Mouse (Mus musculus): ENCODE measurements around the gene Sun3. TPM values are rescaled to one million over a fixed set of nuclear protein-coding genes. Genes with fewer than 3 reads are reported as not detected.

Gene Sun3
- total and polyA plus RNA-seq, 3 experiments = not detected

DNA sequence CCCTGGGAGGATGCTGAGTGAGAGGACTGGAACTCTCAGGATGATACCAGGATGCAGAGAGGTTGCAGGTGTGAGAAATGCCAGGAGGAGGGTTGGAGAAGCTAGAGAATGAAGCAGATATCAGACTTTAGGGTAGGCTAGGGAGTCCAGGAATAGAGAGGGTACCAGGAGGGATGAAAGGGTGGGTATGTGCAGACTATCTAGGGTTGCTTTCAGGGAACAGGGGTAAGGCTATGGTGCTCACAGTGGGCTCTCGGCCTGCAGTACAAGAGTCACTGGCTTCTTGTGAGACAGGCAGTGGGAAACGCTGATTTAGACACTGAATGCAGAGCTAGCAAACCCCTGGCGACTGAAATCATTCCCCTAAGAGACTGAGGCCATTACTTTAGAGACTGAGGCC, 75.6 kb downstream of the Sun3 start, which contains the start of gene Pkd1l1:
Gene Pkd1l1 (minus strand): TSS at position 101 of the 400 bp plus-strand sequence.
- Histone ChIP-seq H3K27ac (ENCODE audit: control insufficient read depth, low read depth, low read length) (no peak within 1 kb of the TSS), H3K4me1 (ENCODE audit: control insufficient read depth in 1 of 2, insufficient read depth in 2 of 2, low read length in 2 of 2) (peaks cover 7 to 12% of the 10 kb centered on the region in 2 experiments), H3K27me3 (ENCODE audit: control insufficient read depth in 1 of 2, insufficient read depth in 2 of 2, low read length in 2 of 2) (no peaks in the 10 kb centered on the region), H3K36me3 (ENCODE audit: control insufficient read depth in 1 of 2, insufficient read depth in 2 of 2, low read length in 2 of 2) (peaks cover 0 to 10% of the 10 kb centered on the region in 2 experiments; a peak in 2 of 4 replicates), H3K9me3 (replicated peaks; ENCODE audit: insufficient read depth, low read length) (no peaks in the 10 kb centered on the region), H3K4me3 (ENCODE audit: control insufficient read depth in 1 of 2, insufficient read depth in 1 of 2, low read depth in 2 of 2, low read length in 2 of 2) (no peak within 1 kb of the TSS), H3K9ac (ENCODE audit: control insufficient read depth, low read depth, low read length, poor library complexity, severe bottlenecking) (no peak within 1 kb of the TSS), H3K79me2 (ENCODE audit: control insufficient read depth, insufficient read depth, low read length, poor library complexity) (no peaks in the 10 kb centered on the region)
- no peak for TF ChIP-seq BHLHE40 (IDR thresholded peaks at IDR 0.05; ENCODE audit: borderline replicate concordance, low read depth, low read length)
- TF ChIP-seq JUND (IDR thresholded peaks at IDR 0.05; ENCODE audit: low read depth, low read length) = no peak
- TF ChIP-seq RCOR1 (IDR thresholded peaks at IDR 0.05; ENCODE audit: low read depth, low read length) = no peak
- TF ChIP-seq GATA1 (IDR thresholded peaks at IDR 0.05; ENCODE audit: low read depth, low read length) = no peak
- no peak for TF ChIP-seq E2F4 (IDR thresholded peaks at IDR 0.05; ENCODE audit: borderline replicate concordance, low read depth, low read length)
- no peak for TF ChIP-seq MYC (IDR thresholded peaks at IDR 0.05; ENCODE audit: low read depth, low read length)
- no peak for TF ChIP-seq CHD1 (IDR thresholded peaks at IDR 0.05; ENCODE audit: low read depth, low read length)
- TF ChIP-seq CHD2 (IDR thresholded peaks at IDR 0.05; ENCODE audit: low read length) = no peak
- TF ChIP-seq ELF1 (IDR thresholded peaks at IDR 0.05; ENCODE audit: low read depth, low read length) = no peak
- TF ChIP-seq NRF1 (IDR thresholded peaks at IDR 0.05; ENCODE audit: insufficient read depth, low read depth, low read length, poor library complexity, severe bottlenecking) = no peak
- no peak for TF ChIP-seq MEF2A (IDR thresholded peaks at IDR 0.05; ENCODE audit: extremely low read depth, insufficient replicate concordance, low read depth, low read length, poor library complexity, severe bottlenecking)
- TF ChIP-seq ZC3H11A (IDR thresholded peaks at IDR 0.05; ENCODE audit: low read depth, low read length) = no peak
- no peak for TF ChIP-seq POLR2A (IDR thresholded peaks at IDR 0.05; ENCODE audit: control insufficient read depth in 1 of 2, insufficient read depth in 1 of 2, low read depth in 1 of 2, low read length in 2 of 2, poor library complexity in 1 of 2)
- no peak for TF ChIP-seq POLR2AphosphoS5 (IDR thresholded peaks at IDR 0.05; ENCODE audit: borderline replicate concordance, low read depth, low read length)
- no peak for TF ChIP-seq MAFK (IDR thresholded peaks at IDR 0.05; ENCODE audit: borderline replicate concordance, low read depth, low read length)
- no peak for TF ChIP-seq MAX (IDR thresholded peaks at IDR 0.05; ENCODE audit: low read length)
- no peak for DNase-seq (ENCODE audit: low read depth, low spot score)

DNA sequence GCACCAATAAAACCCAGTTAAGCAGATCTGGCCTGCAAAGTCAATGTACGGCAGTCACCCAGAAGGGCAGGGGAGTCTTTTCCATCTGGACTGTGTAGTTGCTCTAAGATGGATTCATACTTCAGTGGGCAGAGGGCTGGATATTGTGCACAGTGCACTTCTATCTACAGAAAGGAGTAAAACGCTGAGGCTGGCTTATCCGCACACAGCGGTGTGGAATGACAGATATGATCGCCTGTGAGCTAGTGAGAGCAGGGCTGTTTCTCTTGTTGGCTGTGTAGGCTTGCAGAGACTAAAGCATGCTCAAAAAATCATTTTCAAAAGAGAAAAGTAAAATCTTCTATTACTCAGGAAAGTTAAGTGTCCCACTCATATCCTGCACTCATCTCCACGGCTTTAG, 76.7 kb downstream of the Sun3 start:
- Histone ChIP-seq H3K4me3 (ENCODE audit: control insufficient read depth in 1 of 2, insufficient read depth in 1 of 2, low read depth in 2 of 2, low read length in 2 of 2) (no peak overlapping the region), H3K27ac (ENCODE audit: control insufficient read depth, low read depth, low read length) (no peak overlapping the region), H3K9me3 (replicated peaks; ENCODE audit: insufficient read depth, low read length) (no peaks in the 10 kb centered on the region), H3K9ac (ENCODE audit: control insufficient read depth, low read depth, low read length, poor library complexity, severe bottlenecking) (no peak overlapping the region), H3K4me1 (ENCODE audit: control insufficient read depth in 1 of 2, insufficient read depth in 2 of 2, low read length in 2 of 2) (peaks cover 9 to 12% of the 10 kb centered on the region in 2 experiments), H3K79me2 (ENCODE audit: control insufficient read depth, insufficient read depth, low read length, poor library complexity) (no peaks in the 10 kb centered on the region), H3K36me3 (ENCODE audit: control insufficient read depth in 1 of 2, insufficient read depth in 2 of 2, low read length in 2 of 2) (peaks cover 0 to 10% of the 10 kb centered on the region in 2 experiments; a peak in 2 of 4 replicates), H3K27me3 (ENCODE audit: control insufficient read depth in 1 of 2, insufficient read depth in 2 of 2, low read length in 2 of 2) (no peaks in the 10 kb centered on the region)
- peak; percentile 25 for DNase-seq (ENCODE audit: low read depth, low spot score)
- TF ChIP-seq MYB (IDR thresholded peaks at IDR 0.05; ENCODE audit: low read depth, low read length) = no peak
- TF ChIP-seq GATA1 (IDR thresholded peaks at IDR 0.05; ENCODE audit: low read depth, low read length) = 0 out of 2 replicates have a peak, but pooled peaks have one; percentile 23

Data from MEL (cell line).